Mouse (Mus musculus): ENCODE measurements at regions not wholly inside any gene's neighbourhood (a gene's known extent, or its start where the extent isn't known, plus 50 kb on each side); places are given as distances from the start of the nearest gene placed in this dataset.
A peak's percentile ranks its signal among the peaks of the same experiment; 100 is the strongest.
"Not testable (repeated sequence)": the region's sequence is repeated elsewhere in the genome, so short reads cannot be mapped to it uniquely, and the experiment has no call there.

GRCm38 (mm10) chr11:63211501-63211900 lies 82.7 kb downstream of the Pmp22 start:
- intact Hi-C loops (cut with DNase I): loop anchor here (5.0 kb wide), 1 partner anchor 1756 kb away; no protein-coding TSS in a partner anchor
- DNase-seq: no peak

GRCm38 (mm10) chr11:63213043-63213442 lies 84.3 kb downstream of the Pmp22 start:
- intact Hi-C loops (cut with DNase I): loop anchor here (5.0 kb wide), 1 partner anchor 1754 kb away; no protein-coding TSS in a partner anchor
- peak; percentile 81 to 90 for DNase-seq

- intact Hi-C loops (cut with DNase I): loop anchor here (5.0 kb wide), 1 partner anchor 1753 kb away; no protein-coding TSS in a partner anchor
- DNase-seq: no peak
Measured at GRCm38 (mm10) chr11:63213901-63214425, 85.2 kb downstream of the Pmp22 start.

- DNase-seq: no peak
- intact Hi-C loops (cut with DNase I): loop anchor here (5.0 kb wide), 1 partner anchor 176 kb away; no protein-coding TSS in a partner anchor
Measured at GRCm38 (mm10) chr11:63215993-63216392, 87.2 kb downstream of the Pmp22 start.

GRCm38 (mm10) chr11:63217049-63217448 lies 88.3 kb downstream of the Pmp22 start:
- no peak for DNase-seq
- intact Hi-C loops (cut with DNase I): loop anchor here (5.0 kb wide), 1 partner anchor 175 kb away; no protein-coding TSS in a partner anchor

- intact Hi-C loops (cut with DNase I): no loop called here
- DNase-seq: no peak
Measured at GRCm38 (mm10) chr11:63226471-63226870, 97.7 kb downstream of the Pmp22 start.

GRCm38 (mm10) chr11:63230786-63231185 lies 102.0 kb downstream of the Pmp22 start:
- intact Hi-C loops (cut with DNase I): no loop called here
- DNase-seq: no peak

GRCm38 (mm10) chr11:63233172-63233966 lies 104.6 kb downstream of the Pmp22 start:
- DNase-seq: no peak
- intact Hi-C loops (cut with DNase I): no loop called here

GRCm38 (mm10) chr11:63234481-63234880 lies 105.7 kb downstream of the Pmp22 start:
- no peak for DNase-seq
- intact Hi-C loops (cut with DNase I): no loop called here

GRCm38 (mm10) chr11:63238655-63239054 lies 109.9 kb downstream of the Pmp22 start:
- no peak for DNase-seq
- intact Hi-C loops (cut with DNase I): no loop called here

- intact Hi-C loops (cut with DNase I): no loop called here
- no peak for DNase-seq
Measured at GRCm38 (mm10) chr11:63243906-63244416, 115.2 kb downstream of the Pmp22 start.

GRCm38 (mm10) chr11:63245041-63245440 lies 116.3 kb downstream of the Pmp22 start:
- intact Hi-C loops (cut with DNase I): no loop called here
- no peak for DNase-seq

- DNase-seq: no peak
- intact Hi-C loops (cut with DNase I): no loop called here
Measured at GRCm38 (mm10) chr11:63246052-63246661, 117.4 kb downstream of the Pmp22 start.

- no peak for DNase-seq
- intact Hi-C loops (cut with DNase I): no loop called here
Measured at GRCm38 (mm10) chr11:63252012-63252856, 123.5 kb downstream of the Pmp22 start.

GRCm38 (mm10) chr11:63252968-63253602 lies 124.3 kb downstream of the Pmp22 start:
- intact Hi-C loops (cut with DNase I): no loop called here
- peak; percentile 10 to 16 for DNase-seq

- peak; percentile 8 to 27 for DNase-seq
- intact Hi-C loops (cut with DNase I): loop anchor here (5.0 kb wide), 1 partner anchor 128 kb away; no protein-coding TSS in a partner anchor
Measured at GRCm38 (mm10) chr11:63264432-63265061, 135.8 kb downstream of the Pmp22 start.

GRCm38 (mm10) chr11:63266290-63266689 lies 137.5 kb downstream of the Pmp22 start:
- DNase-seq; intact Hi-C loops (cut with DNase I): not testable (repeated sequence)

- intact Hi-C loops (cut with DNase I): no loop called here
- DNase-seq: no peak
Measured at GRCm38 (mm10) chr11:63276641-63277040, 147.9 kb downstream of the Pmp22 start.

- DNase-seq: no peak
- intact Hi-C loops (cut with DNase I): no loop called here
Measured at GRCm38 (mm10) chr11:63281839-63282238, 153.1 kb downstream of the Pmp22 start.
